Mouse (Mus musculus) bone marrow macrophage, adult 2 months (primary cell): ENCODE measurements at regions not wholly inside any gene's neighbourhood (a gene's known extent, or its start where the extent isn't known, plus 50 kb on each side); places are given as distances from the start of the nearest gene placed in this dataset.

Experiments
- CTCF ChIP-seq: IDR thresholded peaks from 2 replicates; pipeline ENCODE4 v1.5.1; 2012; ENCODE audit warnings: low read depth, mild to moderate bottlenecking, low read length, moderate library complexity
- POLR2A ChIP-seq: IDR thresholded peaks from 2 replicates; pipeline ENCODE4 v1.6.1; 2012; ENCODE audit warnings: mild to moderate bottlenecking, low read depth, low read length, borderline replicate concordance

DNA sequence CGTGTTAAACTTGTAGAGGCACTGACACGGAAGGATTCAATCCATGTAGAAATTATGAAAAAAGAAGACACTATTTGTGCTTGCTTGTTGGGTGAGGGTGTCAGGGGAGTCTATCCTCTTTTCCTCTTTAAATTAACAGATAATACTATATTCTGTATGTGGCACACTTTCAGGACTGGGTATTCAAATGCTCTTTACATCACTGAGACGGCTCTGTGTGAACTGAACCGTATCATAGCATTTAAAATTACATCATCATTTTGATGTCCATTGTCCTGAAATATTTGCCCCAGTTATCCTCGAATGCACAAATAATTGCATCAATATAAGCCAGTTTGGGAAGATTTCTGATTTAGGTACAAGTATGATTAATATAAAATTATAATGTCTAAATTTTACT, 478.2 kb downstream of the Ptprc start:
- TF ChIP-seq CTCF (no peak), POLR2A (no peak)
